Mouse (Mus musculus) testis, adult 2 months (tissue): Measurements from ENCODE around the gene Nrg4.

ENCODE experiments used
- CTCF ChIP-seq: fragments of 200-500 bp; IDR thresholded peaks from 2 replicates; pipeline ENCODE4 v1.5.1; 2012; ENCODE audit warnings: low read depth, mild to moderate bottlenecking, inconsistent platforms, low read length, moderate library complexity; ENCODE audit not compliant: control insufficient read depth, insufficient read depth, insufficient replicate concordance
- POLR2A ChIP-seq: fragments of 200-500 bp; IDR thresholded peaks from 2 replicates; pipeline ENCODE4 v1.6.1; 2012; ENCODE audit warnings: low read depth, mild to moderate bottlenecking, inconsistent platforms, low read length, moderate library complexity; ENCODE audit not compliant: control insufficient read depth

GRCm38 (mm10) chr9:55253849-55254248 is 72.8 kb downstream of the Nrg4 start:
- TF ChIP-seq POLR2A, result no peak
- no peak for TF ChIP-seq CTCF
